Mouse (Mus musculus): Measurements from ENCODE around the gene Eif4a2. TPM values are rescaled to one million over a fixed set of nuclear protein-coding genes. Genes with fewer than 3 reads are reported as not detected.

Gene Eif4a2
- polyA plus RNA-seq, 1 experiment from 2014 or later, result 226 TPM

Small RNA genes within 50 kb of the gene (microRNA-seq; reads per million reads assigned to microRNA genes)
- 3.6 reads per million, percentile 14 among the genes with 10 or more reads in this experiment for gene Gm49346

Other genes starting within 250 kb of the Eif4a2 start
- 25.3 and 36.0 TPM in 2 replicates for gene Tbccd1, start 249.8 kb upstream of the Eif4a2 start, polyA plus RNA-seq (2014; fragmentation: Nextera tagmentation; extraction: Ambion mirVana)
- 73.6 and 112 TPM in 2 replicates for gene Dnajb11, start 249.6 kb upstream of the Eif4a2 start, polyA plus RNA-seq (2014; fragmentation: Nextera tagmentation; extraction: Ambion mirVana)
- gene Ahsg, start 216.2 kb upstream of the Eif4a2 start, polyA plus RNA-seq (2014; fragmentation: Nextera tagmentation; extraction: Ambion mirVana), result 0.31 and 1.1 TPM in 2 replicates
- not detected in 2 replicates for gene Fetub, start 189.1 kb upstream of the Eif4a2 start, polyA plus RNA-seq (2014; fragmentation: Nextera tagmentation; extraction: Ambion mirVana)
- gene Hrg, start 156.4 kb upstream of the Eif4a2 start, polyA plus RNA-seq (2014; fragmentation: Nextera tagmentation; extraction: Ambion mirVana), result not detected in 2 replicates
- 1.4 and 2.5 TPM in 2 replicates for gene Kng2, start 78.0 kb upstream of the Eif4a2 start, polyA plus RNA-seq (2014; fragmentation: Nextera tagmentation; extraction: Ambion mirVana)
- 0.20 and 0.49 TPM in 2 replicates for gene Kng1, start 49.6 kb upstream of the Eif4a2 start, polyA plus RNA-seq (2014; fragmentation: Nextera tagmentation; extraction: Ambion mirVana)
- gene Rfc4, start 20.3 kb downstream of the Eif4a2 start, polyA plus RNA-seq (2014; fragmentation: Nextera tagmentation; extraction: Ambion mirVana), result 146 and 188 TPM in 2 replicates
- not detected in 2 replicates for gene Adipoq, start 39.1 kb downstream of the Eif4a2 start, polyA plus RNA-seq (2014; fragmentation: Nextera tagmentation; extraction: Ambion mirVana)
- gene St6gal1, start 117.3 kb downstream of the Eif4a2 start, polyA plus RNA-seq (2014; fragmentation: Nextera tagmentation; extraction: Ambion mirVana), result 32.5 and 36.7 TPM in 2 replicates